Mouse (Mus musculus) embryonic facial prominence, embryonic 10.5 days (tissue): ENCODE data around the gene Gzmf. TPM values are rescaled to one million over a fixed set of nuclear protein-coding genes. Genes with fewer than 3 reads are reported as not detected.
"Not testable (repeated sequence)": the region's sequence is repeated elsewhere in the genome, so short reads cannot be mapped to it uniquely, and the experiment has no call there.

Experiments used
- DNase-seq: peaks from one replicate; pipeline ENCODE4 v3.0.0-alpha.2; 2017; ENCODE audit warnings: low spot score
- H3K27ac ChIP-seq: fragments of 300-500 bp; sonication (generic); replicated peaks from 2 replicates; pipeline ENCODE4 v1.5.1; 2016; ENCODE audit warnings: mild to moderate bottlenecking
- H3K27me3 ChIP-seq: fragments of 300-500 bp; sonication (generic); replicated peaks from 2 replicates; pipeline ENCODE4 v1.6.1; 2016; ENCODE audit warnings: low read depth, mild to moderate bottlenecking; ENCODE audit not compliant: poor library complexity, severe bottlenecking
- H3K36me3 ChIP-seq: fragments of 300-500 bp; sonication (generic); replicated peaks from 2 replicates; pipeline ENCODE4 v1.6.1; 2016; ENCODE audit warnings: mild to moderate bottlenecking, moderate library complexity
- H3K4me1 ChIP-seq: fragments of 300-500 bp; sonication (generic); 2 replicates; pipeline ENCODE4 v1.6.1; 2016
- H3K4me3 ChIP-seq: fragments of 300-500 bp; sonication (generic); 2 replicates; pipeline ENCODE4 v1.5.1; 2016; ENCODE audit warnings: mild to moderate bottlenecking, moderate library complexity
- H3K9me3 ChIP-seq: fragments of 300-500 bp; sonication (generic); 2 replicates; pipeline ENCODE4 v1.6.1; 2016; ENCODE audit warnings: mild to moderate bottlenecking
- WGBS: fragments of 180-500 bp; shearing (Covaris S2); methylation state at CpG from one replicate; pipeline ENCODE4 v1.1.7; 2016; 5-methylcytosine and 5-hydroxymethylcytosine counted together
- polyA plus RNA-seq: library from polyadenylated mRNA; unstranded; fragments of >200 nt; fragmentation: Nextera tagmentation; extraction: Ambion mirVana; gene quantifications from 2 replicates; pipeline ENCODE4 v1.2.1, GENCODE M21; 2016

The Gzmf gene
- polyA plus RNA-seq, 1 experiment from 2014 or later, result not detected

DNA sequence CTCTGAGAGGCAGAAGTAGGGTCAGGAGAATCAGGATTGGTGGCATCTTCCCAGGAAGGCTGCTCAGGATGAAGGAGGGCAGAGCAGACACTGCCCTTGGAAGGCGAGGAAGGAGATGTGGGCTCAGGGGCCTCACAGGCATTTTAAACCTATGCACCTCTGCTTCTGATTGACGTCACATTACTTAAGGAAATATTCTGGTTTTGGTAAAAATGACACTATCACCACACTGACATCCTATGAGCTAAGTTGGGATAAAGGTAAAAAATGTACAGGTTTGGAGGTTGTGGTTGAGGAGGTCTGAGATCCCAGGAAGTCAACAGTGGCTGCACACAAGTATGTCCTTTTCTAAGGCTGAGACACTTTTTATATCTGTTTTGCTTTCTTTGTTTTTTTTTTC is 51.7 kb downstream of the Gzmf start, which contains the start of gene Gzmg:
TSS of gene Gzmg (minus strand) at position 101 of the 400 bp plus-strand sequence.
- H3K9me3 ChIP-seq, H3K4me1 ChIP-seq, DNase-seq, H3K27me3 ChIP-seq, H3K4me3 ChIP-seq, H3K36me3 ChIP-seq, H3K27ac ChIP-seq: not testable (repeated sequence)
- 80% methylated on average over 2 of the region's 2 CpGs for WGBS

- H3K4me1 ChIP-seq, result no peaks in the 10 kb centered on the region
- H3K9me3 ChIP-seq, result no peaks in the 10 kb centered on the region
- 65% methylated on average over 2 of the region's 2 CpGs for WGBS
- H3K36me3 ChIP-seq, result no peaks in the 10 kb centered on the region
- no peak for DNase-seq
- H3K4me3 ChIP-seq, result no peak overlapping the region
- H3K27ac ChIP-seq, result no peak overlapping the region
- H3K27me3 ChIP-seq, result no peaks in the 10 kb centered on the region
Observed at GRCm38 (mm10) chr14:56155340-56155739, 55.9 kb downstream of the Gzmf start.

Other genes with a start within 250 kb of the Gzmf start
- gene Mcpt1, start 193.4 kb downstream of the Gzmf start, polyA plus RNA-seq, result not detected in 2 replicates
- not detected in 2 replicates for gene Mcpt9, start 180.9 kb downstream of the Gzmf start, polyA plus RNA-seq
- not detected in 2 replicates for gene Mcpt2, start 169.4 kb downstream of the Gzmf start, polyA plus RNA-seq
- gene Mcpt4, start 149.1 kb downstream of the Gzmf start, polyA plus RNA-seq, result not detected in 2 replicates
- gene Mcpt8, start 126.1 kb downstream of the Gzmf start, polyA plus RNA-seq, result not detected in 2 replicates
- gene Ctsg, start 108.8 kb downstream of the Gzmf start, polyA plus RNA-seq, result not detected in 2 replicates
- not detected in 2 replicates for gene Gzme, start 90.8 kb downstream of the Gzmf start, polyA plus RNA-seq
- gene Gzmd, start 78.8 kb downstream of the Gzmf start, polyA plus RNA-seq, result not detected in 2 replicates
- gene Gzmg, start 51.8 kb downstream of the Gzmf start, polyA plus RNA-seq, result not detected in 2 replicates
- gene Gzmn, start 36.8 kb downstream of the Gzmf start, polyA plus RNA-seq, result not detected in 2 replicates
- 0.23 and 0.34 TPM in 2 replicates for gene Gzmc, start 23.2 kb upstream of the Gzmf start, polyA plus RNA-seq
- not detected in 2 replicates for gene Gzmb, start 50.8 kb upstream of the Gzmf start, polyA plus RNA-seq
- 0.05 TPM in 1 of 2 replicates, not detected in the other for gene Atp12a, start 153.7 kb upstream of the Gzmf start, polyA plus RNA-seq
- 2.2 and 2.7 TPM in 2 replicates for gene Rnf17, start 191.2 kb upstream of the Gzmf start, polyA plus RNA-seq